Mouse (Mus musculus) MEL (cell line): ENCODE measurements around the gene 1700003F12Rik. TPM values are rescaled to one million over a fixed set of nuclear protein-coding genes. Genes with fewer than 3 reads are reported as not detected.

ENCODE experiments used
- DNase-seq: peaks from one replicate; pipeline ENCODE4 v3.0.0; 2011; ENCODE audit warnings: low read depth, low spot score
- H3K27ac ChIP-seq: 2 replicates; pipeline ENCODE4 v1.5.1; 2012; ENCODE audit warnings: low read depth, mild to moderate bottlenecking, control low read depth, low read length, moderate library complexity; ENCODE audit not compliant: control insufficient read depth
- H3K27me3 ChIP-seq, 2 experiments: fragments of 150-350 bp in 1 of 2; sonication (generic) in 1 of 2; 2 replicates each; pipeline ENCODE4 v1.6.1; 2012; ENCODE audit warnings: low read length in 2 of 2, mild to moderate bottlenecking in 2 of 2, improper control_type of control experiment in 1 of 2, moderate library complexity in 1 of 2; ENCODE audit not compliant: insufficient read depth in 2 of 2, control insufficient read depth in 1 of 2
- H3K36me3 ChIP-seq, 2 experiments: 2 replicates each; pipeline ENCODE4 v1.6.1; 2012 to 2014; ENCODE audit warnings: low read length in 2 of 2, improper control_type of control experiment in 1 of 2, inconsistent platforms in 1 of 2, mild to moderate bottlenecking in 1 of 2; ENCODE audit not compliant: insufficient read depth in 2 of 2, control insufficient read depth in 1 of 2
- H3K4me1 ChIP-seq, 2 experiments: fragments of 150-350 bp in 1 of 2; sonication (generic) in 1 of 2; 2 replicates each; pipeline ENCODE4 v1.6.1; 2012; ENCODE audit warnings: low read length in 2 of 2, improper control_type of control experiment in 1 of 2, mild to moderate bottlenecking in 1 of 2; ENCODE audit not compliant: insufficient read depth in 2 of 2, control insufficient read depth in 1 of 2
- H3K4me3 ChIP-seq, 2 experiments: fragments of 150-350 bp in 1 of 2; sonication (generic) in 1 of 2; 2 replicates each; pipeline ENCODE4 v1.5.1; 2012; ENCODE audit warnings: low read depth in 2 of 2, low read length in 2 of 2, mild to moderate bottlenecking in 2 of 2, moderate library complexity in 2 of 2, control low read depth in 1 of 2, improper control_type of control experiment in 1 of 2; ENCODE audit not compliant: control insufficient read depth in 1 of 2, insufficient read depth in 1 of 2
- H3K79me2 ChIP-seq: 2 replicates; pipeline ENCODE4 v1.6.1; 2012; ENCODE audit warnings: mild to moderate bottlenecking, low read length, moderate library complexity; ENCODE audit not compliant: control insufficient read depth, poor library complexity, insufficient read depth
- H3K9ac ChIP-seq: 2 replicates; pipeline ENCODE4 v1.6.1; 2012; ENCODE audit warnings: low read depth, mild to moderate bottlenecking, control low read depth, low read length, moderate library complexity; ENCODE audit not compliant: control insufficient read depth, poor library complexity, severe bottlenecking
- H3K9me3 ChIP-seq: fragments of 150-350 bp; sonication (generic); replicated peaks from 2 replicates; pipeline ENCODE4 v1.6.1; 2012; ENCODE audit warnings: mild to moderate bottlenecking, low read length, improper control_type of control experiment, moderate library complexity; ENCODE audit not compliant: insufficient read depth
- CHD1 ChIP-seq: IDR thresholded peaks from 2 replicates; pipeline ENCODE4 v1.6.1; 2012; ENCODE audit warnings: low read depth, mild to moderate bottlenecking, inconsistent platforms, low read length, improper control_type of control experiment
- CHD2 ChIP-seq: IDR thresholded peaks from 2 replicates; pipeline ENCODE4 v1.6.1; 2011; ENCODE audit warnings: low read length, improper control_type of control experiment
- CTCF ChIP-seq, 3 experiments: IDR thresholded peaks in 2 of 3; conservative IDR thresholded peaks in 1 of 3; 2 replicates each; pipeline ENCODE4 v1.5.1; 2011 to 2012; ENCODE audit warnings: low read length in 3 of 3, low read depth in 2 of 3, mild to moderate bottlenecking in 2 of 3, improper control_type of control experiment in 1 of 3, inconsistent platforms in 1 of 3, mixed read lengths in 1 of 3, moderate library complexity in 1 of 3; ENCODE audit not compliant: control insufficient read depth in 1 of 3, insufficient read depth in 1 of 3, poor library complexity in 1 of 3, severe bottlenecking in 1 of 3
- E2F4 ChIP-seq: IDR thresholded peaks from 2 replicates; pipeline ENCODE4 v1.6.1; 2011; ENCODE audit warnings: low read depth, low read length, improper control_type of control experiment, borderline replicate concordance
- ELF1 ChIP-seq: IDR thresholded peaks from 2 replicates; pipeline ENCODE4 v1.6.1; 2014; ENCODE audit warnings: low read depth, mild to moderate bottlenecking, inconsistent platforms, low read length, improper control_type of control experiment, moderate library complexity
- EP300 ChIP-seq, 2 experiments: IDR thresholded peaks; 2 replicates each; pipeline ENCODE4 v1.6.1; 2011; ENCODE audit warnings: improper control_type of control experiment in 2 of 2, low read length in 2 of 2, low read depth in 1 of 2, mild to moderate bottlenecking in 1 of 2
- GABPA ChIP-seq: IDR thresholded peaks from 2 replicates; pipeline ENCODE4 v1.6.1; 2012; ENCODE audit warnings: low read depth, mild to moderate bottlenecking, inconsistent platforms, low read length, improper control_type of control experiment, moderate library complexity
- GATA1 ChIP-seq: IDR thresholded peaks from 2 replicates; pipeline ENCODE4 v1.6.1; 2011; ENCODE audit warnings: low read depth, low read length, improper control_type of control experiment
- HCFC1 ChIP-seq: IDR thresholded peaks from 2 replicates; pipeline ENCODE4 v1.6.1; 2012; ENCODE audit warnings: low read depth, mild to moderate bottlenecking, inconsistent platforms, low read length, improper control_type of control experiment, moderate library complexity
- MEF2A ChIP-seq: IDR thresholded peaks from 2 replicates; pipeline ENCODE4 v1.6.1; 2014; ENCODE audit warnings: low read depth, mild to moderate bottlenecking, inconsistent platforms, low read length, improper control_type of control experiment; ENCODE audit not compliant: poor library complexity, insufficient replicate concordance, severe bottlenecking; ENCODE audit errors: extremely low read depth
- MXI1 ChIP-seq: IDR thresholded peaks from 2 replicates; pipeline ENCODE4 v1.6.1; 2011; ENCODE audit warnings: mild to moderate bottlenecking, low read depth, low read length, improper control_type of control experiment
- NELFE ChIP-seq: IDR thresholded peaks from 2 replicates; pipeline ENCODE4 v1.6.1; 2011; ENCODE audit warnings: low read depth, low read length, improper control_type of control experiment
- NRF1 ChIP-seq: IDR thresholded peaks from 2 replicates; pipeline ENCODE4 v1.6.1; 2014; ENCODE audit warnings: low read depth, mild to moderate bottlenecking, inconsistent platforms, low read length, improper control_type of control experiment, moderate library complexity; ENCODE audit not compliant: poor library complexity, insufficient read depth, severe bottlenecking
- POLR2A ChIP-seq, 2 experiments: IDR thresholded peaks; 2 replicates each; pipeline ENCODE4 v1.6.1; 2011 to 2012; ENCODE audit warnings: low read length in 2 of 2, mild to moderate bottlenecking in 2 of 2, control low read depth in 1 of 2, improper control_type of control experiment in 1 of 2, low read depth in 1 of 2, moderate library complexity in 1 of 2; ENCODE audit not compliant: control insufficient read depth in 1 of 2, insufficient read depth in 1 of 2, poor library complexity in 1 of 2
- POLR2AphosphoS2 ChIP-seq: IDR thresholded peaks from 2 replicates; pipeline ENCODE4 v1.6.1; 2011; ENCODE audit warnings: low read length, improper control_type of control experiment
- RAD21 ChIP-seq: IDR thresholded peaks from 2 replicates; pipeline ENCODE4 v1.6.1; 2011; ENCODE audit warnings: mild to moderate bottlenecking, low read depth, low read length, improper control_type of control experiment
- RCOR1 ChIP-seq: IDR thresholded peaks from 2 replicates; pipeline ENCODE4 v1.6.1; 2012; ENCODE audit warnings: low read depth, mild to moderate bottlenecking, inconsistent platforms, low read length, improper control_type of control experiment
- SIN3A ChIP-seq: IDR thresholded peaks from 2 replicates; pipeline ENCODE4 v1.6.1; 2012; ENCODE audit warnings: low read length, improper control_type of control experiment, inconsistent platforms
- SMC3 ChIP-seq: IDR thresholded peaks from 2 replicates; pipeline ENCODE4 v1.6.1; 2011; ENCODE audit warnings: low read depth, low read length, improper control_type of control experiment
- TAL1 ChIP-seq: IDR thresholded peaks from 2 replicates; pipeline ENCODE4 v1.6.1; 2012; ENCODE audit warnings: mild to moderate bottlenecking, inconsistent platforms, low read length, moderate library complexity, mixed read lengths
- TBP ChIP-seq: IDR thresholded peaks from 2 replicates; pipeline ENCODE4 v1.8.0; 2011; ENCODE audit warnings: low read depth, low read length, improper control_type of control experiment
- UBTF ChIP-seq: IDR thresholded peaks from 2 replicates; pipeline ENCODE4 v1.6.1; 2012; ENCODE audit warnings: low read depth, mild to moderate bottlenecking, inconsistent platforms, low read length, improper control_type of control experiment, moderate library complexity, borderline replicate concordance; ENCODE audit not compliant: insufficient read depth
- USF1 ChIP-seq: IDR thresholded peaks from 2 replicates; pipeline ENCODE4 v1.6.1; 2014; ENCODE audit warnings: low read depth, mild to moderate bottlenecking, inconsistent platforms, low read length, improper control_type of control experiment, moderate library complexity
- USF2 ChIP-seq, 2 experiments: IDR thresholded peaks; 2 replicates each; pipeline ENCODE4 v1.6.1; 2011 to 2012; ENCODE audit warnings: improper control_type of control experiment in 2 of 2, low read length in 2 of 2, borderline replicate concordance in 1 of 2, inconsistent platforms in 1 of 2, low read depth in 1 of 2, mild to moderate bottlenecking in 1 of 2; ENCODE audit not compliant: insufficient read depth in 1 of 2
- ZNF384 ChIP-seq: IDR thresholded peaks from 2 replicates; pipeline ENCODE4 v1.6.1; 2012; ENCODE audit warnings: low read depth, mild to moderate bottlenecking, inconsistent platforms, low read length, improper control_type of control experiment
- polyA plus RNA-seq, 2 experiments: library from polyadenylated mRNA; stranded (reverse) in 1 of 2; unstranded in 1 of 2; fragments of >175 nt in 1 of 2; fragments of >200 nt in 1 of 2; gene quantifications; 2 replicates each; pipeline versions ENCODE4 v1.2.1 to v1.2.4; 2012; ENCODE audit warnings: low replicate concordance in 2 of 2, low read depth in 1 of 2; ENCODE audit not compliant: insufficient read length in 2 of 2, insufficient read depth in 1 of 2, missing spikeins in 1 of 2
- total RNA-seq: library from RNA; depleted of rRNA; stranded (reverse); fragments of 300-350 nt; gene quantifications from 2 replicates; pipeline ENCODE4 v1.2.3, GENCODE M21; 2012

The 1700003F12Rik gene
- total and polyA plus RNA-seq, 3 experiments, result 0.42 to 0.72 TPM; not detected in 1

DNA sequence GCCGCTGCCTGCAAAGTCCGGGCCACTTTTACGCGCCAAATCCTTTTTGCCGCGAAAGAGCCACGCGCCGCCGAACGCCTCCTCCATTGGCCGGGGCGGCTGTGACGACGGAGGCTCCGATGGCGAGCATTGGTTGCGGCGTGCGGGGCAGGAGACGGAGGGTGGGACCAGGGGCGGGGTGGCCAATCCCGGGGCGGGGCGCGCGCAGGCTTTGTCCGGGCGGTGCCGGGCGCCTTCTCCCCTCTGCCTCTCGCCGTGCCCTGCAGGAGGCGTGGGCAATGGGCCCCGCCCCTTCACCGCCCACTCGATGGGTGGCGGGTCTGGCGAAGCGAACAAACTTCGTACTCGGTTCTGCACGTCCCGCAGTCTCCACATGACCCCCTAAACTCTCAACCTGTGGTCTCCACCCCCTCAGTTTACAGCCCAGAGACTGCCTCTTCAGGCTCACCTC, 23.0 kb downstream of the 1700003F12Rik start, which contains the start of gene E2f1 (continued):
- no peak for TF ChIP-seq CHD1
- no peak for TF ChIP-seq MEF2A
- TF ChIP-seq POLR2AphosphoS2, result peak; percentile 64; the same call in 1 of the 2 replicates
- TF ChIP-seq POLR2A (IDR thresholded peaks at IDR 0.05; ENCODE audit: control insufficient read depth in 1 of 2, insufficient read depth in 1 of 2, low read depth in 1 of 2, low read length in 2 of 2, poor library complexity in 1 of 2), result peak in 1 of 2 experiments; percentile 83; a peak in 2 of 4 replicates
- peak; percentile 89 for TF ChIP-seq USF1
- TF ChIP-seq TAL1, result no peak
- TF ChIP-seq NELFE, result peak; percentile 66
- TF ChIP-seq RAD21, result no peak

DNA sequence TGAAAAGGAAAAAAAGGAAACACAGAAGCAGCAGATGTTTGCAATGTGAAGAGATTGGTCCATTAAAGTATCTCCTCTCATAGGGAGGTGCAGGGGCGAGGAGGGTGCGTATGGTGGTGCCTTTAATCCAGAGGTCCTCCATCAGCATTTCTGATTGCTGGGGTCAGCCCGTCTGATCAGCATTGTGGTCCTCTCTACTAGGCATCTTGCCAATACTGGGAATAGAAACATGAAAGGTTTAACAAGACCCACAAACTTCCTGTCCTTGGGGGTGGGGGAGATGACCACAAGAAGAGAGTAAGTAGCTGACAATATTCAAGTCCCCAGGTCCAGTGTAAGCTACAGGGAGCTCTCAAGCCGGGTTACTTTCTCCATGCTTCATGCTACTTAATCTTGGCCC, 23.8 kb downstream of the 1700003F12Rik start:
- TF ChIP-seq TBP (no peak), UBTF (no peak), ELF1 (no peak), CHD2 (no peak), SMC3 (no peak), E2F4 (no peak), CHD1 (no peak), RCOR1 (no peak), USF2 (IDR thresholded peaks at IDR 0.05; ENCODE audit: borderline replicate concordance in 1 of 2, insufficient read depth in 1 of 2, low read depth in 1 of 2, low read length in 2 of 2) (no peak)
- H3K9me3 ChIP-seq, result no peaks in the 10 kb centered on the region
- H3K9ac ChIP-seq, result peak overlapping the region; percentile 61
- H3K4me1 ChIP-seq, result peaks cover 0 to 23% of the 10 kb centered on the region in 2 experiments; a peak in 3 of 4 replicates
- peaks cover 32% of the 10 kb centered on the region for H3K79me2 ChIP-seq
- peak overlapping the region; percentile 54 to 63 for H3K4me3 ChIP-seq
- DNase-seq, result peak; percentile 63
- no peaks in the 10 kb centered on the region for H3K27me3 ChIP-seq
- H3K27ac ChIP-seq, result peak overlapping the region; percentile 61
- peaks cover 0 to 23% of the 10 kb centered on the region in 2 experiments; a peak in 2 of 4 replicates for H3K36me3 ChIP-seq

DNA sequence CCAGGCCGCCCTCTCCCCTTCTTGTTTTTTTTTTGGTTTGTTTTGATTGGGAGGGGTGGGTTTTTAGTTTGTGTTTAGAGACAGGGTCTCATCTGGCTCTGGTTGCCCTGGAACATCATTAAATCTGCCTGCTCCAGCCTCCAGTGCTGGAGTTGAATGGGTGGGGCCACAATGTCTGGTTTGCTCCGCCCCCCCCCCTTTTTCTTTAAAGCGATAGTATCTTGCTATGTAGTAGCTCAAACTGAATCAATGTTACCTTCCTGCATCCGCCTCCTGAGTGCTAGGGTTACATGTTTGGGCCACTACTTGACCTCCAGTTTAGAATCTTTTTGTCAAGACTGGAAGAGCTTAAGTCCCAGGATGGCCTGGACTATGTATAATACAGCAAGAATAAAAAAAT, 24.4 kb downstream of the 1700003F12Rik start:
- H3K27ac ChIP-seq, result no peak overlapping the region
- H3K9ac ChIP-seq, result peak overlapping the region; percentile 61
- H3K27me3 ChIP-seq, result no peaks in the 10 kb centered on the region
- peaks cover 27% of the 10 kb centered on the region for H3K79me2 ChIP-seq
- H3K9me3 ChIP-seq, result no peaks in the 10 kb centered on the region
- DNase-seq, result peak; percentile 66
- TF ChIP-seq NRF1, result 0 out of 2 replicates have a peak, but pooled peaks have one; percentile 13
- TF ChIP-seq TBP, result 0 out of 2 replicates have a peak, but pooled peaks have one; percentile 26
- TF ChIP-seq MEF2A, result no peak
- TF ChIP-seq SIN3A, result peak; percentile 63
- 0 out of 2 replicates have a peak, but pooled peaks have one; percentile 47 for TF ChIP-seq HCFC1
- no peak for TF ChIP-seq MXI1
- no peak for TF ChIP-seq RCOR1
- 0 out of 4 replicates have a peak, but pooled peaks of 1 of the 2 experiments have one; percentile 28 for TF ChIP-seq POLR2A (IDR thresholded peaks at IDR 0.05; ENCODE audit: control insufficient read depth in 1 of 2, insufficient read depth in 1 of 2, low read depth in 1 of 2, low read length in 2 of 2, poor library complexity in 1 of 2)
- TF ChIP-seq ELF1, result no peak
- TF ChIP-seq CTCF (IDR thresholded peaks at IDR 0.05 in 2 of 3, conservative IDR thresholded peaks at IDR 0.05 in 1 of 3; ENCODE audit: control insufficient read depth in 1 of 3, insufficient read depth in 1 of 3, low read depth in 2 of 3, low read length in 3 of 3, poor library complexity in 1 of 3, severe bottlenecking in 1 of 3), result no peak
- no peak for TF ChIP-seq SMC3
- 0 out of 2 replicates have a peak, but pooled peaks have one; percentile 10 for TF ChIP-seq GATA1
- no peak for TF ChIP-seq EP300 (IDR thresholded peaks at IDR 0.05; ENCODE audit: low read depth in 1 of 2, low read length in 2 of 2)
- no peak for TF ChIP-seq GABPA
- TF ChIP-seq POLR2AphosphoS2, result no peak
- peak; percentile 87 for TF ChIP-seq ZNF384
- 0 out of 2 replicates have a peak, but pooled peaks have one; percentile 19 for TF ChIP-seq NELFE
- peaks cover 0 to 23% of the 10 kb centered on the region in 2 experiments; a peak in 2 of 4 replicates for H3K36me3 ChIP-seq
- peak overlapping the region; percentile 54 to 63; a peak in 2 of 4 replicates for H3K4me3 ChIP-seq
- peaks cover 0 to 20% of the 10 kb centered on the region in 2 experiments; a peak in 3 of 4 replicates for H3K4me1 ChIP-seq
